Mouse (Mus musculus): Measurements from ENCODE around the gene Col24a1. TPM values are rescaled to one million over a fixed set of nuclear protein-coding genes. Genes with fewer than 3 reads are reported as not detected.

The Col24a1 gene
- polyA plus RNA-seq, 1 experiment from 2014 or later, result 5.7 TPM

- Histone ChIP-seq H3K27ac (ENCODE audit: low read length) (no peak overlapping the region), H3K9me3 (ENCODE audit: control insufficient read depth, low read depth, low read length) (no peaks in the 10 kb centered on the region)
- no peak for ATAC-seq (ENCODE audit: insufficient number of reproducible peaks, insufficient read depth, low FRiP score, low read depth)
Measured at GRCm38 (mm10) chr3:145274191-145274590, 18.1 kb upstream of the Col24a1 start.

DNA sequence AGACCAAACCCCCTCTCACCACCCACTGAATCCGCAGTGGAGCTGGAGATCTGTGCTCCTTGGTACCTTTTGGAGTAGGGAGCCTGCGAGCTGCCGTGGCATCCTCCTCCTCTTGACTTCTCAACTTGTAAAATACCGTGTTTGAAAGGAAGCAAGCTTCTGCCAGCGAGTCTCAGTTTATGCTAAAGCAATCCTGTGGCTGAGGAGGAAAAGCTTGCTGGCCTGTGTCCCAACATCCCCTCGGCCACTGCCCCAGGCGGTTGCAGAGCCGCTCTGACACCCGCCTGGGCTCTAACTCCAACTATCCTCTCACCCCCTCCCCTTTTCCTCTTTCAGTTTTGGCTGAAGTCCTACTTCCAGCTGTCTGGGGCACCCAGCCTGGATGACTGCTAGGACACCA, 935 bp downstream of the Col24a1 start:
- H3K27ac ChIP-seq (ENCODE audit: low read length), result peak overlapping the region; percentile 77; the same call in 1 of the 2 replicates
- 2% methylated on average over 9 of the region's 9 CpGs for WGBS
- H3K4me1 ChIP-seq (ENCODE audit: control insufficient read depth, insufficient read depth, low read length), result peaks cover 12% of the 10 kb centered on the region; the same call in 1 of the 2 replicates
- ATAC-seq (ENCODE audit: insufficient number of reproducible peaks, insufficient read depth, low FRiP score, low read depth), result 0 out of 2 replicates have a peak, but pooled peaks have one; percentile 53
- H3K4me3 ChIP-seq (ENCODE audit: low read depth, low read length), result peak overlapping the region; percentile 42
- no peaks in the 10 kb centered on the region for H3K36me3 ChIP-seq (ENCODE audit: control insufficient read depth, insufficient read depth, low read length)
- peak overlapping the region; percentile 15; the same call in 1 of the 2 replicates for H3K9ac ChIP-seq (replicated peaks; ENCODE audit: low read depth, low read length)
- H3K4me2 ChIP-seq (replicated peaks; ENCODE audit: low read depth, low read length), result peak overlapping the region; percentile 91
- H3K9me3 ChIP-seq (ENCODE audit: control insufficient read depth, low read depth, low read length), result no peaks in the 10 kb centered on the region
- no peaks in the 10 kb centered on the region for H3K27me3 ChIP-seq (ENCODE audit: control insufficient read depth, insufficient read depth, low read length)

More at GRCm38 (mm10) chr3:145274191-145274590, 18.1 kb upstream of the Col24a1 start:
- Histone ChIP-seq H3K4me2 (replicated peaks; ENCODE audit: low read depth, low read length) (no peak overlapping the region), H3K36me3 (ENCODE audit: control insufficient read depth, insufficient read depth, low read length) (no peaks in the 10 kb centered on the region), H3K27me3 (ENCODE audit: control insufficient read depth, insufficient read depth, low read length) (no peaks in the 10 kb centered on the region), H3K4me3 (ENCODE audit: low read depth, low read length) (no peak overlapping the region), H3K4me1 (ENCODE audit: control insufficient read depth, insufficient read depth, low read length) (no peaks in the 10 kb centered on the region), H3K9ac (replicated peaks; ENCODE audit: low read depth, low read length) (no peak overlapping the region)
- 45% methylated on average over 6 of the region's 6 CpGs for WGBS

DNA sequence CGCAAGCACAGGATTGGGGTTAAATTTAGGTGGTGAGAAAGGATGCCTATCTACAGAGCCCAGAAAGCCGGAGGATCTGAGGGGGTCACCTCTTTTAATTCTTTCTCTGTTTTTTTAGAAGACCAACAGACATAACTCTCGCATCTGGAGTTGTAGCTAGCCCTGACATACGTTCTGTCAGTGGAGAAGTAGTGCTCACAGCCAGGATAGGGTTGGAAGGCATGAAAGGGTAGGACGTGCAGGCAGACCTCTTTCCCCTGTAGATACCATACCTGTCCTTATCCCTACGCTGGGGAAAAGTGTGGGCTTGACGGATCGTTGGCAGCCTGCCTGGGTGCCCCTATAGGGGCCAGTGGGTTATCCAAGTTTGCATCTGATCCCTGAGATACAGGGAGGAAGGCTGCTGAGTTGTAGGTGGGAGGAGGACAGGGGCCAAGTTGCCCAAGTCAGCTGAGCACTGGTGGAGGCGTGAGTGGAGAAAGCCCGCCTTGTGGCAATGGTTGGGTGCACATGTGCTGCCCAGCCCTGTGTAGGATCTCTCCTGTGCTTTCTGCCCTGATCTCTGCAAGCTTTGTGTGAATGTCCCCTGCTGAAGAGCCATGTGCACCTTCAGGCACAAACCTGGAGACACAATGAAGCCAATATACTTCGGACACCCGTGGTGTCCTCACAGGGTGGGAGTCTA, 1.5 kb downstream of the Col24a1 start:
- WGBS, result 49% methylated on average over 12 of the region's 12 CpGs
- Histone ChIP-seq H3K27me3 (ENCODE audit: control insufficient read depth, insufficient read depth, low read length) (no peaks in the 10 kb centered on the region), H3K27ac (ENCODE audit: low read length) (0 out of 2 replicates have a peak overlapping the region, but pooled peaks have one; percentile 77), H3K4me3 (ENCODE audit: low read depth, low read length) (peak overlapping the region; percentile 42), H3K4me2 (replicated peaks; ENCODE audit: low read depth, low read length) (peak overlapping the region; percentile 91), H3K9ac (replicated peaks; ENCODE audit: low read depth, low read length) (no peak overlapping the region), H3K9me3 (ENCODE audit: control insufficient read depth, low read depth, low read length) (no peaks in the 10 kb centered on the region), H3K36me3 (ENCODE audit: control insufficient read depth, insufficient read depth, low read length) (no peaks in the 10 kb centered on the region), H3K4me1 (ENCODE audit: control insufficient read depth, insufficient read depth, low read length) (peaks cover 12% of the 10 kb centered on the region; the same call in 1 of the 2 replicates)
- ATAC-seq (ENCODE audit: insufficient number of reproducible peaks, insufficient read depth, low FRiP score, low read depth), result no peak

DNA sequence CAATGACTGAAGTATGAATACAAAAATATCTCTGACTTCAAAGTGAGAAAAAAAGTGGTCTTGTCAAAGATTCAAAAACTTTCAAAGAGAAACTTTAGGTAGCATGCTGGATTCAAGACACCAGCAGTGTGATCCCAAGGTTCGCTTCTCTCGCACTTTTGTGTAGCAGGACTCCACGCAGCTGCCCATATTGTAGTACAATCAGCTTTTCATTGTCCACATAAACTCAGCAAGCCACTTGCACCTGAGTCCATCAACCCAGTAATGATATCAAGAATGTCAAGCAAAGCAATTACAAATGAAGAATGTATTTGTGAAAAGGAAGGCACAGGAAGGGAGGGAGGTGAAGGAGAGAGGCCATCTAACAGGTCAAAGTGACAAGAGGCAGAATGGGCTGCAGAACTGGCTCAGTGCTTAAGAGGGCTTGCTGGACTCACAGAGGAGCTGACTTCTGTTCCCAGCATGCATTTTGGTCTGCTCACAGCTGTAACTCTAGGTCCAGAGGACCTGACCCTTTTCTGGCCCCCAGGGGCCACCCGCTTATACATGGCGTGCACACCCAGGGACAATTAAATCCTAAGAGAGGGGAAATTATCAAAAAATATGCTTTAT, 7.8 kb downstream of the Col24a1 start:
- H3K27me3 ChIP-seq (ENCODE audit: control insufficient read depth, insufficient read depth, low read length), result no peaks in the 10 kb centered on the region
- ATAC-seq (ENCODE audit: insufficient number of reproducible peaks, insufficient read depth, low FRiP score, low read depth), result no peak
- no peak overlapping the region for H3K9ac ChIP-seq (replicated peaks; ENCODE audit: low read depth, low read length)
- H3K4me2 ChIP-seq (replicated peaks; ENCODE audit: low read depth, low read length), result no peak overlapping the region
- no peak overlapping the region for H3K4me3 ChIP-seq (ENCODE audit: low read depth, low read length)
- WGBS, result 66% methylated on average over 5 of the region's 5 CpGs
- H3K27ac ChIP-seq (ENCODE audit: low read length), result no peak overlapping the region
- no peaks in the 10 kb centered on the region for H3K4me1 ChIP-seq (ENCODE audit: control insufficient read depth, insufficient read depth, low read length)
- H3K9me3 ChIP-seq (ENCODE audit: control insufficient read depth, low read depth, low read length), result no peaks in the 10 kb centered on the region
- no peaks in the 10 kb centered on the region for H3K36me3 ChIP-seq (ENCODE audit: control insufficient read depth, insufficient read depth, low read length)

- 53% methylated on average over 5 of the region's 5 CpGs for WGBS
- H3K4me1 ChIP-seq (ENCODE audit: control insufficient read depth, insufficient read depth, low read length), result no peaks in the 10 kb centered on the region
- no peak overlapping the region for H3K27ac ChIP-seq (ENCODE audit: low read length)
- no peaks in the 10 kb centered on the region for H3K27me3 ChIP-seq (ENCODE audit: control insufficient read depth, insufficient read depth, low read length)
- no peaks in the 10 kb centered on the region for H3K9me3 ChIP-seq (ENCODE audit: control insufficient read depth, low read depth, low read length)
- no peak overlapping the region for H3K4me3 ChIP-seq (ENCODE audit: low read depth, low read length)
- no peaks in the 10 kb centered on the region for H3K36me3 ChIP-seq (ENCODE audit: control insufficient read depth, insufficient read depth, low read length)
- H3K4me2 ChIP-seq (replicated peaks; ENCODE audit: low read depth, low read length), result no peak overlapping the region
- no peak for ATAC-seq (ENCODE audit: insufficient number of reproducible peaks, insufficient read depth, low FRiP score, low read depth)
- no peak overlapping the region for H3K9ac ChIP-seq (replicated peaks; ENCODE audit: low read depth, low read length)
Measured at GRCm38 (mm10) chr3:145305311-145305710, 13.0 kb downstream of the Col24a1 start.

- WGBS, result 68% methylated on average over 3 of the region's 3 CpGs
- no peak overlapping the region for H3K27ac ChIP-seq (ENCODE audit: low read length)
- H3K9ac ChIP-seq (replicated peaks; ENCODE audit: low read depth, low read length), result no peak overlapping the region
- no peaks in the 10 kb centered on the region for H3K4me1 ChIP-seq (ENCODE audit: control insufficient read depth, insufficient read depth, low read length)
- no peaks in the 10 kb centered on the region for H3K9me3 ChIP-seq (ENCODE audit: control insufficient read depth, low read depth, low read length)
- no peak overlapping the region for H3K4me3 ChIP-seq (ENCODE audit: low read depth, low read length)
- H3K4me2 ChIP-seq (replicated peaks; ENCODE audit: low read depth, low read length), result no peak overlapping the region
- no peak for ATAC-seq (ENCODE audit: insufficient number of reproducible peaks, insufficient read depth, low FRiP score, low read depth)
- H3K27me3 ChIP-seq (ENCODE audit: control insufficient read depth, insufficient read depth, low read length), result no peaks in the 10 kb centered on the region
- H3K36me3 ChIP-seq (ENCODE audit: control insufficient read depth, insufficient read depth, low read length), result no peaks in the 10 kb centered on the region
Measured at GRCm38 (mm10) chr3:145307209-145307608, 14.9 kb downstream of the Col24a1 start.

DNA sequence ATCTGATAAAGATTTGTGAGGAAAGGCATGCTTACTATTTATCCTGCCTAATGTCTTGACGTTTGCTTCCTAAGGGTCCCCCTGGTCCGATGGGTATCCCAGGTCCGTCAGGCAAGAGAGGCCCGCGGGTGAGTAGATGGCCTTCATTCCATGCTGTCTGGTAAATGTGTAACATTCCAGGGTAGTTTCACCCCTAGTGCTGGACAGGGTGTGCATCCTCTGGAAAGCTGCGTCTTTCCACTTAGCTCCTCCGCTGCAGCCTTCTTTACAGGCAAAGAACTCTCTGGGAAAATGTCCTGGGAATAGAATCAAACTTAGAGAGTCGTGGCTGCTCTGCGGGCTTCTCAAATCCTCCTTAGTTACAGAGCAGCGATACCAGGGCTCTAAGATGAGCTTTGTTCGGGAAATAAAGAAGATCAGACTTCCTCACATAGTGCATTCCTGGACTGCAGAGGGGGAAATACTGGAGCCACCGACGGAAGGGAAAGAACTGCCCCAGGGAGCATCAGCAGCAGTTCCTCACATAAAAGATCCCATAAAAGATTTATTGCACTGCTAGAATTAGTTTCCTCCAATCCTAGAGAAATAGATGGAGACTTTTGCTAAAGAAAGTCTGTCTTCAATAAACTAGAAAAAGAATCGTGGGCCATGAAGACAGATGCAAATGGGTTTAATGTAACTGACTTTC, 28.5 kb downstream of the Col24a1 start:
- Histone ChIP-seq H3K27ac (ENCODE audit: low read length) (no peak overlapping the region), H3K27me3 (ENCODE audit: control insufficient read depth, insufficient read depth, low read length) (no peaks in the 10 kb centered on the region), H3K4me1 (ENCODE audit: control insufficient read depth, insufficient read depth, low read length) (no peaks in the 10 kb centered on the region), H3K4me3 (ENCODE audit: low read depth, low read length) (no peak overlapping the region), H3K4me2 (replicated peaks; ENCODE audit: low read depth, low read length) (no peak overlapping the region), H3K9ac (replicated peaks; ENCODE audit: low read depth, low read length) (no peak overlapping the region), H3K36me3 (ENCODE audit: control insufficient read depth, insufficient read depth, low read length) (no peaks in the 10 kb centered on the region), H3K9me3 (ENCODE audit: control insufficient read depth, low read depth, low read length) (no peaks in the 10 kb centered on the region)
- WGBS, result 71% methylated on average over 14 of the region's 14 CpGs
- ATAC-seq (ENCODE audit: insufficient number of reproducible peaks, insufficient read depth, low FRiP score, low read depth), result no peak

DNA sequence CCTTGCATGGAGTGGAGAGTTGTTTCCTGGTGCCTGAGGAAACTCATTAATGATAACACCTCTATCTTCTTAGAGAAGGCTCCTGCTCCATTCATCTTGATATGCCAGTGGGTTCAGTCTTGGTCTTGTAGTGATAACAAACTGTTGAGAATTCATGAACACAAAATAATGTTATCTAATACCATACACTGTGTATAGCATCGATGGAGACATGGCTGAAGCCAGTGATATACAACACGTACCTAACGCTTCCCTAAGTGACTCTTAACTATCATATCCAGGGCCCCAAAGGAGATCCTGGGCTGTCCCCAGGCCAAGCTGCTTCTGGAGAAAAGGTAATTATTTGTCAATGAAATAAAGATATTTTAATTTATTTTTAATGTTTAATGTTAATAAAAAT, 33.1 kb downstream of the Col24a1 start:
- H3K4me2 ChIP-seq (replicated peaks; ENCODE audit: low read depth, low read length), result no peak overlapping the region
- H3K36me3 ChIP-seq (ENCODE audit: control insufficient read depth, insufficient read depth, low read length), result no peaks in the 10 kb centered on the region
- WGBS, result 89% methylated on average over 3 of the region's 3 CpGs
- no peak overlapping the region for H3K4me3 ChIP-seq (ENCODE audit: low read depth, low read length)
- H3K27ac ChIP-seq (ENCODE audit: low read length), result no peak overlapping the region
- no peak for ATAC-seq (ENCODE audit: insufficient number of reproducible peaks, insufficient read depth, low FRiP score, low read depth)
- H3K4me1 ChIP-seq (ENCODE audit: control insufficient read depth, insufficient read depth, low read length), result no peaks in the 10 kb centered on the region
- H3K27me3 ChIP-seq (ENCODE audit: control insufficient read depth, insufficient read depth, low read length), result no peaks in the 10 kb centered on the region
- H3K9ac ChIP-seq (replicated peaks; ENCODE audit: low read depth, low read length), result no peak overlapping the region
- H3K9me3 ChIP-seq (ENCODE audit: control insufficient read depth, low read depth, low read length), result no peaks in the 10 kb centered on the region
